Mouse (Mus musculus): ENCODE measurements around the gene Rsph1.

Gene Rsph1

GRCm38 (mm10) chr17:31276922-31277918 is at the start of gene Rsph1:
TSS of gene Rsph1 (minus strand) at chr17:31277383.
- DNase-seq (ENCODE audit: extremely low read depth, low read depth) = no peak

- DNase-seq (ENCODE audit: extremely low read depth, low read depth) = no peak
Observed at GRCm38 (mm10) chr17:31326220-31326852, 49.2 kb upstream of the Rsph1 start.

GRCm38 (mm10) chr17:31325451-31326219 is 48.5 kb upstream of the Rsph1 start:
- DNase-seq (ENCODE audit: extremely low read depth, low read depth) = no peak

- no peak for DNase-seq (ENCODE audit: extremely low read depth, low read depth)
Observed at GRCm38 (mm10) chr17:31324227-31324626, 47.0 kb upstream of the Rsph1 start.

GRCm38 (mm10) chr17:31323379-31323778 is 46.2 kb upstream of the Rsph1 start:
- no peak for DNase-seq (ENCODE audit: extremely low read depth, low read depth)

GRCm38 (mm10) chr17:31322446-31322845 is 45.3 kb upstream of the Rsph1 start:
- DNase-seq (ENCODE audit: extremely low read depth, low read depth) = no peak

- no peak for DNase-seq (ENCODE audit: extremely low read depth, low read depth)
Observed at GRCm38 (mm10) chr17:31321425-31321824, 44.2 kb upstream of the Rsph1 start.

- no peak for DNase-seq (ENCODE audit: extremely low read depth, low read depth)
Observed at GRCm38 (mm10) chr17:31318906-31319767, 42.0 kb upstream of the Rsph1 start.

GRCm38 (mm10) chr17:31317521-31318272 is 40.5 kb upstream of the Rsph1 start:
- no peak for DNase-seq (ENCODE audit: extremely low read depth, low read depth)

GRCm38 (mm10) chr17:31316998-31317397 is 39.8 kb upstream of the Rsph1 start:
- DNase-seq (ENCODE audit: extremely low read depth, low read depth) = no peak

GRCm38 (mm10) chr17:31315993-31316392 is 38.8 kb upstream of the Rsph1 start:
- DNase-seq (ENCODE audit: extremely low read depth, low read depth) = no peak

GRCm38 (mm10) chr17:31315046-31315792 is 38.0 kb upstream of the Rsph1 start:
- no peak for DNase-seq (ENCODE audit: extremely low read depth, low read depth)

- no peak for DNase-seq (ENCODE audit: extremely low read depth, low read depth)
Observed at GRCm38 (mm10) chr17:31312648-31313047, 35.5 kb upstream of the Rsph1 start.

- no peak for DNase-seq (ENCODE audit: extremely low read depth, low read depth)
Observed at GRCm38 (mm10) chr17:31311047-31311446, 33.9 kb upstream of the Rsph1 start.

- no peak for DNase-seq (ENCODE audit: extremely low read depth, low read depth)
Observed at GRCm38 (mm10) chr17:31309281-31309793, 32.2 kb upstream of the Rsph1 start.

GRCm38 (mm10) chr17:31308291-31308816 is 31.2 kb upstream of the Rsph1 start:
- no peak for DNase-seq (ENCODE audit: extremely low read depth, low read depth)

GRCm38 (mm10) chr17:31307756-31308155 is 30.6 kb upstream of the Rsph1 start:
- no peak for DNase-seq (ENCODE audit: extremely low read depth, low read depth)

- DNase-seq (ENCODE audit: extremely low read depth, low read depth) = no peak
Observed at GRCm38 (mm10) chr17:31305776-31306120, 28.6 kb upstream of the Rsph1 start.

Measured in MEL-GATA-1-ER (cell line).